Mouse (Mus musculus) CH12.LX (cell line): ENCODE data around the gene Adamts15.

Experiments
- CTCF ChIP-seq, 2 experiments: IDR thresholded peaks in 1 of 2; conservative IDR thresholded peaks in 1 of 2; 2 replicates each; pipeline ENCODE4 v1.5.1; 2011 to 2012; ENCODE audit warnings: low read depth in 2 of 2, low read length in 2 of 2, improper control_type of control experiment in 1 of 2, inconsistent platforms in 1 of 2, mild to moderate bottlenecking in 1 of 2, moderate library complexity in 1 of 2
- E2F4 ChIP-seq: IDR thresholded peaks from 2 replicates; pipeline ENCODE4 v1.6.1; 2011; ENCODE audit warnings: low read depth, low read length, improper control_type of control experiment; ENCODE audit not compliant: insufficient replicate concordance
- EP300 ChIP-seq: IDR thresholded peaks from 2 replicates; pipeline ENCODE4 v1.6.1; 2011; ENCODE audit warnings: low read length, improper control_type of control experiment
- GABPA ChIP-seq: IDR thresholded peaks from 2 replicates; pipeline ENCODE4 v1.6.1; 2012; ENCODE audit warnings: low read depth, low read length, improper control_type of control experiment, inconsistent platforms; ENCODE audit not compliant: insufficient replicate concordance
- JUND ChIP-seq: conservative IDR thresholded peaks from 2 replicates; pipeline ENCODE4 v1.6.1; 2011; ENCODE audit warnings: low read depth, low read length, improper control_type of control experiment
- KAT2A ChIP-seq: IDR thresholded peaks from 2 replicates; pipeline ENCODE4 v1.6.1; 2012; ENCODE audit warnings: low read length, improper control_type of control experiment, inconsistent platforms; ENCODE audit not compliant: insufficient replicate concordance
- NELFE ChIP-seq: IDR thresholded peaks from 2 replicates; pipeline ENCODE4 v1.6.1; 2011; ENCODE audit warnings: low read depth, low read length, improper control_type of control experiment
- POLR2A ChIP-seq: IDR thresholded peaks from 2 replicates; pipeline ENCODE4 v1.6.1; 2011; ENCODE audit warnings: low read depth, mild to moderate bottlenecking, improper control_type of control experiment, low read length

- no peak for TF ChIP-seq EP300
- no peak for TF ChIP-seq JUND
- TF ChIP-seq CTCF (conservative IDR thresholded peaks at IDR 0.05 in 1 of 2, IDR thresholded peaks at IDR 0.05 in 1 of 2; ENCODE audit: low read depth in 2 of 2, low read length in 2 of 2), result no peak
- no peak for TF ChIP-seq POLR2A
- TF ChIP-seq KAT2A, result no peak
- TF ChIP-seq E2F4, result no peak
- TF ChIP-seq GABPA, result no peak
- no peak for TF ChIP-seq NELFE
Measured at GRCm38 (mm10) chr9:30914241-30914640, 8.0 kb downstream of the Adamts15 start.
